Mouse (Mus musculus) midbrain, embryonic 13.5 days (tissue): ENCODE results near the gene Gm5624. TPM values are rescaled to one million over a fixed set of nuclear protein-coding genes. Genes with fewer than 3 reads are reported as not detected.
"Not testable (repeated sequence)": the region's sequence is repeated elsewhere in the genome, so short reads cannot be mapped to it uniquely, and the experiment has no call there.

ENCODE experiments used
- ATAC-seq: fragments of 200-750 bp; cut with Nextera tagmentation; 2 replicates; pipeline ENCODE4 v1.8.0; 2017; ENCODE audit warnings: mild to moderate bottlenecking, moderate TSS enrichment, moderate library complexity
- H3K27ac ChIP-seq: fragments of 300-500 bp; sonication (generic); 2 replicates; pipeline ENCODE4 v1.5.1; 2015; ENCODE audit warnings: inconsistent platforms, mild to moderate bottlenecking, moderate library complexity
- H3K27me3 ChIP-seq: fragments of 300-500 bp; sonication (generic); 2 replicates; pipeline ENCODE4 v1.6.1; 2015; ENCODE audit warnings: mild to moderate bottlenecking, inconsistent platforms
- H3K36me3 ChIP-seq: fragments of 300-500 bp; sonication (generic); 2 replicates; pipeline ENCODE4 v1.6.1; 2015; ENCODE audit warnings: mild to moderate bottlenecking, inconsistent platforms
- H3K4me1 ChIP-seq: fragments of 300-500 bp; sonication (generic); replicated peaks from 2 replicates; pipeline ENCODE4 v1.6.1; 2015; ENCODE audit warnings: inconsistent platforms
- H3K4me2 ChIP-seq: fragments of 300-500 bp; sonication (generic); replicated peaks from 2 replicates; pipeline ENCODE4 v1.6.1; 2015; ENCODE audit warnings: moderate library complexity, mild to moderate bottlenecking, inconsistent platforms
- H3K4me3 ChIP-seq: fragments of 300-500 bp; sonication (generic); replicated peaks from 2 replicates; pipeline ENCODE4 v1.5.1; 2015; ENCODE audit warnings: mild to moderate bottlenecking, inconsistent platforms
- H3K9ac ChIP-seq: fragments of 300-500 bp; sonication (generic); replicated peaks from 2 replicates; pipeline ENCODE4 v1.6.1; 2015; ENCODE audit warnings: mild to moderate bottlenecking, inconsistent platforms
- H3K9me3 ChIP-seq: fragments of 300-500 bp; sonication (generic); 2 replicates; pipeline ENCODE4 v1.6.1; 2016; ENCODE audit warnings: mild to moderate bottlenecking, inconsistent platforms
- WGBS: fragments of 180-500 bp; shearing (Covaris S2); methylation state at CpG from one replicate; pipeline ENCODE4 v1.1.7; 2015; 5-methylcytosine and 5-hydroxymethylcytosine counted together
- polyA plus RNA-seq: library from polyadenylated mRNA; unstranded; fragments of >200 nt; fragmentation: Nextera tagmentation; extraction: Ambion mirVana; gene quantifications from 2 replicates; pipeline ENCODE4 v1.2.1, GENCODE M21; 2015

Gm5624 gene
- polyA plus RNA-seq: not detected in 2 replicates

DNA sequence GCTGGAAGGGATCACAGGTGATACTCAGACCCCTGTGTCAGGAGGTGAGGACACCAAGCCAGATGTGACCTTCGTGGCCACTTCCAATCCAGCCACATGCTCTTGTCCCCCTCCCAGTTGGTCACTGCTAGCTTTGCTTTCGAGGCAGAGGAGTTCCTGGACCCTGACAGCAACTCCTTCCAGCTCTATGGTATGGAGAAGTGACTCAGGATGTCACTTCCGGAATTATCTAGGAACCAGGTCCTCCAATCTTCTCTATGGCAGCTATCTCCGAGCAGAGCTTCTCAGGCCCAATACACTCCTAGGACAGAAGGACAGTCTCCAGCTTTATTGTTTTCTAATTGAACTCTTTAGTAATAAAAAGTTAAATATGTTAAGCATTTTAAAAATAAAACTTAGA, at the start of gene Gm5624:
Gm5624 (minus strand) TSS at position 202 of the 400 bp plus-strand sequence.
- 73% methylated on average over 4 of the region's 4 CpGs for WGBS
- H3K4me3 ChIP-seq, ATAC-seq, H3K9me3 ChIP-seq, H3K4me2 ChIP-seq, H3K27me3 ChIP-seq, H3K4me1 ChIP-seq, H3K27ac ChIP-seq, H3K36me3 ChIP-seq, H3K9ac ChIP-seq: not testable (repeated sequence)

DNA sequence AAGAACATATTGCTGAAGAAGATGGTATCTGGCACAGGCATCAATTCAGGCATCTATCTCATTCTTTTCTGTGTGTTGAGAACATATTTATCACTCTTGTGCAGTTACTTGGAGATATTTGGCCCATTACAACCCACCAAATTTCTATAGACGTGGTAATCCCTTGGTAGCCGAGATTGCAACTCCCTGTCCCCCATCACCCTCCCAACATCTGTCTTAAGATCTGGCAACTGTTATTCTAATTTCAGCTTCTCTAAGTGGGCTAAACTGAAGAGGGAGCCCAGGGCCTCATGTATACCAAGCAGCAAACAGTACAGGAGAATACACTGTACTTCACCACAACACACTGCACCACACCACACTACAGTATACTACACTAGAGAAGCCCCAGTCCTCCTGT, 36.0 kb downstream of the Gm5624 start:
- not testable (repeated sequence) for H3K36me3 ChIP-seq, H3K4me1 ChIP-seq, H3K27ac ChIP-seq, H3K9me3 ChIP-seq, H3K27me3 ChIP-seq, ATAC-seq, H3K4me2 ChIP-seq, H3K4me3 ChIP-seq, H3K9ac ChIP-seq
- WGBS: 80% methylated on average over 2 of the region's 2 CpGs

DNA sequence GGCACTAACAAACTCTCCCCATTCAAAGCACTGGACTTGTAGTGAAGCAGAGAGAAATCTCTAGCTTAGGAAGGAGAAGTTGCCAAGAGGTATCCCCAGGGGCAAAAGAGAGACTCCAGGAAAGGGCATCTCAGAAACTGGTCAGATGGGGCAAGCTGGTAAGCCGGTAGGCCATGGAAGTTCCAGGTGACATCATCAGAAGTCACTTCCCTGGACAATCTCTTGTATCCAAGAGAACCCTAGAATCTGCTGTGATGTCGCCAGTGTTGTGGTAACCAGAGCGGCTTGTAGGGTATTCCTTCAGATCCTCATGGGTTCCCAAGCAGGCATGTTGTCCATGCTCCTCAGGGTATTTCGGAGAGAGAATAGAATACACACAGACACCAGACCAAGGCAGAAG, 44.9 kb downstream of the Gm5624 start, which contains the start of gene Gm8247:
Gm8247 (plus strand) TSS at position 301 of the 400 bp plus-strand sequence.
- not testable (repeated sequence) for H3K4me3 ChIP-seq, H3K36me3 ChIP-seq, H3K4me2 ChIP-seq, H3K27me3 ChIP-seq, H3K9ac ChIP-seq, H3K27ac ChIP-seq, ATAC-seq, H3K4me1 ChIP-seq, H3K9me3 ChIP-seq
- 83% methylated on average over 4 of the region's 4 CpGs for WGBS

DNA sequence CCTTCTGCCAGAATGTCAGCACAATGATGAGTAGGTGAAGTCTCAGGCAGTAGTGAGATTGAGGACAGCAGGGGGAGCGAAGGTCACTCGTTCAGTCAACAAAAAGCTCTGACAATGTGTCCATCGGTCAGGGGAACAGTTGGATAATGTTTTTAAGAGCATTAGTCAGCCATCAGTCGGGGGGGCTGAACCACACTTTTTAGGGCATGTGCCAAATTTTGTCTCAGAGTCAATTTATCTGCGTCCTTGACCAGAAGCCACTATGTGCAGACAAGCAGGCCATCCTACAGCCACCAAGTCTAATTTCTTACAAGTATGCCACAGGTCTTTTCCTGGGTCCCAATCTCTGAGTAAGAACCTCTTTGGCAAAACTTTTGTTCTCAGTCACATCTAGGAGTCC, 79.8 kb downstream of the Gm5624 start:
- not testable (repeated sequence) for H3K4me3 ChIP-seq, H3K36me3 ChIP-seq, H3K27me3 ChIP-seq, H3K27ac ChIP-seq, H3K9ac ChIP-seq, H3K9me3 ChIP-seq, H3K4me2 ChIP-seq, ATAC-seq, H3K4me1 ChIP-seq
- WGBS: 89% methylated on average over 5 of the region's 5 CpGs

DNA sequence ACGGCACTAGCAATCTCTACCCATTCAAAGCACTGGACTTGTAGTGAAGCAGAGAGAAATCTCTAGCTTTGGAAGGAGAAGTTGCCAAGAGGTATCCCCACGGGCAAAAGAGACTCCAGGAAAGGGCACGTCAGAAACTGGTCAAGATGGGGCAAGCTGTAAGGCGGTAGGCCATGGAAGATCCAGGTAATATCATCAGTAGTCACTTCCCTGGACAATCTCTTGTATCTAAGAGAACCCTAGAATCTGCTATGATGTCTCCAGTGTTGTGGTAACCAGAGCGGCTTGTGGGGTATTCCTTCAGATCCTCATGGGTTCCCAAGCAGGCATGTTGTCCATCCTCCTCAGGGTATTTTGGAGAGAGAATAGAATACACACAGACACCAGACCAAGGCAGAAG, 109.8 kb downstream of the Gm5624 start, which contains the start of gene Gm17093:
Gm17093 (plus strand) TSS at position 301 of the 400 bp plus-strand sequence.
- H3K4me2 ChIP-seq, H3K27ac ChIP-seq, H3K4me3 ChIP-seq, H3K36me3 ChIP-seq, H3K27me3 ChIP-seq, ATAC-seq, H3K9me3 ChIP-seq, H3K4me1 ChIP-seq, H3K9ac ChIP-seq: not testable (repeated sequence)
- WGBS: 87% methylated on average over 5 of the region's 5 CpGs

Other genes with a start within 250 kb of the Gm5624 start
- gene Gm3371, start 217.2 kb downstream of the Gm5624 start, polyA plus RNA-seq: not detected in 2 replicates
- not detected in 2 replicates for gene Gm8232, start 194.3 kb downstream of the Gm5624 start, polyA plus RNA-seq
- not detected in 2 replicates for gene BC061237, start 135.5 kb downstream of the Gm5624 start, polyA plus RNA-seq
- gene Gm17093, start 109.7 kb downstream of the Gm5624 start, polyA plus RNA-seq: not detected in 2 replicates
- not detected in 2 replicates for gene Gm8247, start 44.8 kb downstream of the Gm5624 start, polyA plus RNA-seq
- gene Gm8257, start 78.5 kb upstream of the Gm5624 start, polyA plus RNA-seq: not detected in 2 replicates
- gene Gm8267, start 122.4 kb upstream of the Gm5624 start, polyA plus RNA-seq: not detected in 2 replicates
- 0.14 TPM in 1 of 2 replicates, not detected in the other for gene Ptgdr, start 231.4 kb upstream of the Gm5624 start, polyA plus RNA-seq